9 mouse cellular contexts compared by ENCODE assay signal in the genomic region with DNA sequence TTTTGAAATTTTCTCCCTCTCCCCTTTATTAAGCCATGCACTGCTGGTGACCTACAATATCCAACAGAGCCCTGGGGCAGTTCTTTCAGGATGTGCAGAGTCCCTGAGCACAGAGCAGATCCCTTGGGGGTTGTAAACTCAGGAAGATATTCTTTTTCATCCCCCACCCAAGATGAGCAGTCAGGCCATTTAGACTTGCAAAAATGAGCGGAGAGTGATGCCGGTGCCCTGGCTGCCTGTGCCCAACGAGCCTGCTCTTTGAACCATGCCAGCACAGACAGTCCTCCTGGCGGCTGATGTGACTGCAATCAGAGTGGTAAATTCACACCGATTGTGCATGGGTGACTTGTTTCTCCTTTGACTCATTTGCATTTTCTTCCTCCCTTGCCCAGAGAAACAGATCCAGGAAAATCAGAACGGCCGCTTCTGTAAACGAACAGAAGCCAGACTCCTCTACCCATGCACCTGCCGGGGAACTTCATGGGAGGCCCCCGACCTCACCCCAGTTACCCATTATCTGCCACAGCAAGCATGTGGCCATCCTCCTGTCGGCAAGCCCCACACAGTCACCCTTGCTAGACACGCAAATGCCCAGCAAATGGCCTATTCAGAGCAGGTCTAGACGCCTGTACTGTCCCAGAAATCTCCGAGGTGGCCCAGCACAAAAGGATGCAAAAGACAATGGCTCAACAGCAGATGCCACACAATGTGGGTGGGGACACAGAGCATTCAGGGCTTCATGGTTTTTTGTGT.
DNase-seq lines count a peak whose midpoint lies in the region; ATAC-seq and TF ChIP-seq lines count a peak whose summit lies in the region.
"Had no signal": no experiment of that assay in that cellular context is flagged by ENCODE, and none has a peak within 500 bp of the region (broad histone marks: within the 10 kb centered on the region; RNA-seq: fewer than 3 reads in every experiment).

No protein-coding gene starts in this region.

- dilution Hi-C loops in CH12.LX (cut with MboI; ENCODE audit: extremely low pct_ligation_motif_present, extremely low pct_unique_long_range_greater_than_20kb, low sequenced_read_pairs) = no loop called here

- TF ChIP-seq POLR2A in CH12.LX (IDR thresholded peaks at IDR 0.05; ENCODE audit: low read depth, low read length) = no peak

- no peaks in the 10 kb centered on the region for H3K36me3 ChIP-seq in CH12.LX (replicated peaks in 1 of 2; ENCODE audit: control insufficient read depth in 1 of 2, insufficient read depth in 1 of 2, low read length in 1 of 2)
- H3K36me3 ChIP-seq in hindbrain, embryonic 13.5 days = no peaks in the 10 kb centered on the region
- H3K36me3 ChIP-seq in liver, embryonic 11.5 days (ENCODE audit: control insufficient read depth, insufficient read depth, low read length) = no peaks in the 10 kb centered on the region
- H3K36me3 ChIP-seq: limb, embryonic 12.5 days had no signal

- H3K4me3 ChIP-seq in CH12.LX (replicated peaks in 1 of 3; ENCODE audit: low read depth in 2 of 3, low read length in 2 of 3, poor library complexity in 1 of 3) = no peak overlapping the region
- no peak overlapping the region for H3K4me3 ChIP-seq in hindbrain, embryonic 13.5 days
- no peak overlapping the region for H3K4me3 ChIP-seq in liver, embryonic 11.5 days (ENCODE audit: low read depth, low read length)
- H3K4me3 ChIP-seq: limb, embryonic 12.5 days had no signal

- WGBS in hindbrain, embryonic 13.5 days = 13% methylated on average over 14 of the region's 14 CpGs
- 74% methylated on average over 14 of the region's 14 CpGs for WGBS in liver, embryonic 11.5 days

- peaks cover 0 to 15% of the 10 kb centered on the region in 2 experiments; a peak in 3 of 4 replicates for H3K4me1 ChIP-seq in CH12.LX (ENCODE audit: control insufficient read depth in 1 of 2, insufficient read depth in 2 of 2)
- peaks cover 22% of the 10 kb centered on the region for H3K4me1 ChIP-seq in hindbrain, embryonic 13.5 days (replicated peaks)
- no peaks in the 10 kb centered on the region for H3K4me1 ChIP-seq in liver, embryonic 11.5 days (replicated peaks; ENCODE audit: control insufficient read depth, insufficient read depth, low read length)

- TF ChIP-seq RAD21 in CH12.LX (IDR thresholded peaks at IDR 0.05; ENCODE audit: low read depth, low read length) = no peak

- H3K27ac ChIP-seq in CH12.LX (ENCODE audit: insufficient read depth, low read depth) = no peak overlapping the region
- H3K27ac ChIP-seq in hindbrain, embryonic 13.5 days = peak overlapping the region; percentile 77
- H3K27ac ChIP-seq in liver, embryonic 11.5 days (ENCODE audit: low read depth, low read length) = no peak overlapping the region
- H3K27ac ChIP-seq: limb, embryonic 12.5 days had no signal

- no peaks in the 10 kb centered on the region for H3K9me3 ChIP-seq in CH12.LX (replicated peaks; ENCODE audit: low read length)
- no peaks in the 10 kb centered on the region for H3K9me3 ChIP-seq in hindbrain, embryonic 13.5 days
- no peaks in the 10 kb centered on the region for H3K9me3 ChIP-seq in liver, embryonic 11.5 days (ENCODE audit: control insufficient read depth, low read length)
- H3K9me3 ChIP-seq: limb, embryonic 12.5 days had no signal

- H3K79me2 ChIP-seq in CH12.LX (replicated peaks; ENCODE audit: control insufficient read depth, extremely low read depth, insufficient read depth, poor library complexity, severe bottlenecking) = no peaks in the 10 kb centered on the region

- DNase-seq in CH12.LX (ENCODE audit: extremely low read depth) = no peak
- peak; percentile 49 for DNase-seq in embryo, embryonic 10 days (ENCODE audit: low spot score)
- peak; percentile 63 for DNase-seq in mesoderm, embryonic 11.5 days (ENCODE audit: low read depth, low spot score)
- DNase-seq in liver, embryonic 11.5 days (ENCODE audit: low spot score) = no peak
- DNase-seq in thymus, postnatal 0 days (ENCODE audit: low spot score) = no peak
- no peak for DNase-seq in right cerebral cortex, adult 18-20 months
- DNase-seq in adrenal gland, postnatal 36 days = no peak

- H3K4me2 ChIP-seq in CH12.LX (ENCODE audit: insufficient read depth, low read depth, poor library complexity, severe bottlenecking) = peak overlapping the region; percentile 16
- peak overlapping the region; percentile 37 for H3K4me2 ChIP-seq in hindbrain, embryonic 13.5 days
- no peak overlapping the region for H3K4me2 ChIP-seq in liver, embryonic 11.5 days
- H3K4me2 ChIP-seq: limb, embryonic 12.5 days had no signal

- TF ChIP-seq CTCF in CH12.LX (conservative IDR thresholded peaks at IDR 0.05 in 1 of 2, IDR thresholded peaks at IDR 0.05 in 1 of 2; ENCODE audit: low read depth in 2 of 2, low read length in 2 of 2) = no peak

- peak; percentile 83 for ATAC-seq in hindbrain, embryonic 13.5 days (ENCODE audit: low FRiP score)
- ATAC-seq in liver, embryonic 11.5 days (replicated peaks; ENCODE audit: low FRiP score) = no peak

- no peak for TF ChIP-seq EP300 in CH12.LX (IDR thresholded peaks at IDR 0.05; ENCODE audit: low read length)

- in situ Hi-C loops in CH12.LX (cut with MboI; ENCODE audit: low pct_ligation_motif_present, low pct_unique_long_range_greater_than_20kb, low sequenced_read_pairs) = no loop called here

- H3K27me3 ChIP-seq in CH12.LX (replicated peaks) = no peaks in the 10 kb centered on the region
- H3K27me3 ChIP-seq in hindbrain, embryonic 13.5 days = no peaks in the 10 kb centered on the region
- no peaks in the 10 kb centered on the region for H3K27me3 ChIP-seq in liver, embryonic 11.5 days (replicated peaks; ENCODE audit: control insufficient read depth, insufficient read depth, low read length)

- no peak overlapping the region for H3K9ac ChIP-seq in CH12.LX (ENCODE audit: insufficient read depth, low read depth)
- 0 out of 2 replicates have a peak overlapping the region, but pooled peaks have one; percentile 31 for H3K9ac ChIP-seq in hindbrain, embryonic 13.5 days
- no peak overlapping the region for H3K9ac ChIP-seq in liver, embryonic 11.5 days (ENCODE audit: low read depth, low read length)
- H3K9ac ChIP-seq: limb, embryonic 12.5 days had no signal

TF ChIP-seq in CH12.LX, 34 proteins besides CTCF, POLR2A, EP300 and RAD21:
- TF ChIP-seq MYC (IDR thresholded peaks at IDR 0.05; ENCODE audit: low read depth, low read length) (no peak), SMC3 (IDR thresholded peaks at IDR 0.05; ENCODE audit: low read depth, low read length) (no peak), CHD2 (IDR thresholded peaks at IDR 0.05; ENCODE audit: low read length) (no peak), PAX5 (IDR thresholded peaks at IDR 0.05; ENCODE audit: low read length) (no peak), CHD1 (IDR thresholded peaks at IDR 0.05; ENCODE audit: low read depth, low read length) (no peak)

Comparison
In these comparisons a context has a peak if more than half of its experiments do, and no peak if none do; other contexts are left out.
1. DNase-seq: peak in embryo, embryonic 10 days (single experiment) and mesoderm, embryonic 11.5 days (single experiment); none in CH12.LX (single experiment), liver, embryonic 11.5 days (single experiment), thymus, postnatal 0 days (single experiment), right cerebral cortex, adult 18-20 months (single experiment) and adrenal gland, postnatal 36 days (0 of 2).